Mouse (Mus musculus) cerebellum, adult 9-10 months (tissue): ENCODE data around the gene Trim65.
"Not testable (repeated sequence)": the region's sequence is repeated elsewhere in the genome, so short reads cannot be mapped to it uniquely, and the experiment has no call there.

ENCODE experiments used
- DNase-seq: peaks from one replicate; pipeline ENCODE4 v3.0.0; 2022

Gene Trim65

GRCm38 (mm10) chr11:116138096-116138467 lies 7.2 kb upstream of the Trim65 start:
- no peak for DNase-seq

- no peak for DNase-seq
These were observed 3.2 kb upstream of the Trim65 start for GRCm38 (mm10) chr11:116134171-116134570.

GRCm38 (mm10) chr11:116133497-116133896 lies 2.6 kb upstream of the Trim65 start:
- no peak for DNase-seq

- peak; percentile 57 for DNase-seq
These were observed 1.7 kb upstream of the Trim65 start for GRCm38 (mm10) chr11:116132366-116133333.

GRCm38 (mm10) chr11:116131349-116132170 lies 632 bp upstream of the Trim65 start:
- peak; percentile 51 for DNase-seq

GRCm38 (mm10) chr11:116129993-116130487 lies 888 bp downstream of the Trim65 start:
- no peak for DNase-seq

- no peak for DNase-seq
These were observed 1.7 kb downstream of the Trim65 start for GRCm38 (mm10) chr11:116129091-116129790.

- DNase-seq: peak; percentile 41
These were observed 2.9 kb downstream of the Trim65 start for GRCm38 (mm10) chr11:116127986-116128385.

GRCm38 (mm10) chr11:116127156-116127980 lies 3.6 kb downstream of the Trim65 start, which contains the start of gene Trim47:
Trim47 (minus strand) TSS chr11:116127210.
- DNase-seq: peak; percentile 61

GRCm38 (mm10) chr11:116126261-116126660 lies 4.7 kb downstream of the Trim65 start:
- peak; percentile 30 for DNase-seq

GRCm38 (mm10) chr11:116121731-116122245 lies 9.1 kb downstream of the Trim65 start:
- DNase-seq: not testable (repeated sequence)

GRCm38 (mm10) chr11:116117819-116118218 lies 13.1 kb downstream of the Trim65 start:
- DNase-seq: no peak

- DNase-seq: no peak
These were observed 13.7 kb downstream of the Trim65 start for GRCm38 (mm10) chr11:116117241-116117640.

- DNase-seq: no peak
These were observed 19.2 kb downstream of the Trim65 start for GRCm38 (mm10) chr11:116111611-116112203.

- no peak for DNase-seq
These were observed 19.9 kb downstream of the Trim65 start for GRCm38 (mm10) chr11:116111067-116111466.

- no peak for DNase-seq
These were observed 20.4 kb downstream of the Trim65 start for GRCm38 (mm10) chr11:116110540-116110939.

GRCm38 (mm10) chr11:116110131-116110530 lies 20.8 kb downstream of the Trim65 start:
- DNase-seq: no peak

GRCm38 (mm10) chr11:116109441-116110081 lies 21.4 kb downstream of the Trim65 start:
- no peak for DNase-seq

GRCm38 (mm10) chr11:116108464-116109137 lies 22.3 kb downstream of the Trim65 start:
- no peak for DNase-seq

- no peak for DNase-seq
These were observed 23.1 kb downstream of the Trim65 start for GRCm38 (mm10) chr11:116107777-116108285.
